Mouse (Mus musculus) liver, embryonic 13.5 days (tissue): ENCODE results near the gene Otop3. TPM values are rescaled to one million over a fixed set of nuclear protein-coding genes. Genes with fewer than 3 reads are reported as not detected.
A peak's percentile ranks its signal among the peaks of the same experiment; 100 is the strongest.

Source experiments
- ATAC-seq: fragments of 200-750 bp; cut with Nextera tagmentation; 2 replicates; pipeline ENCODE4 v1.8.0; 2017; ENCODE audit warnings: low read depth, mild to moderate bottlenecking, moderate number of reproducible peaks, moderate library complexity
- DNase-seq: peaks from one replicate; pipeline ENCODE4 v3.0.0; 2022
- H3K27ac ChIP-seq: fragments of 300-500 bp; sonication (generic); 2 replicates; pipeline ENCODE4 v1.5.1; 2015; ENCODE audit warnings: moderate library complexity, mild to moderate bottlenecking, inconsistent platforms
- H3K27me3 ChIP-seq: fragments of 300-500 bp; sonication (generic); 2 replicates; pipeline ENCODE4 v1.6.1; 2015; ENCODE audit warnings: mild to moderate bottlenecking, inconsistent platforms
- H3K36me3 ChIP-seq: fragments of 300-500 bp; sonication (generic); 2 replicates; pipeline ENCODE4 v1.6.1; 2015; ENCODE audit warnings: mild to moderate bottlenecking, inconsistent platforms
- H3K4me1 ChIP-seq: fragments of 300-500 bp; sonication (generic); replicated peaks from 2 replicates; pipeline ENCODE4 v1.6.1; 2015; ENCODE audit warnings: inconsistent platforms
- H3K4me2 ChIP-seq: fragments of 300-500 bp; sonication (generic); 2 replicates; pipeline ENCODE4 v1.6.1; 2015; ENCODE audit warnings: inconsistent platforms, mild to moderate bottlenecking, moderate library complexity
- H3K4me3 ChIP-seq: fragments of 300-500 bp; sonication (generic); replicated peaks from 2 replicates; pipeline ENCODE4 v1.5.1; 2015; ENCODE audit warnings: mild to moderate bottlenecking, inconsistent platforms
- H3K9ac ChIP-seq: fragments of 300-500 bp; sonication (generic); 2 replicates; pipeline ENCODE4 v1.6.1; 2015; ENCODE audit warnings: mild to moderate bottlenecking, inconsistent platforms
- H3K9me3 ChIP-seq: fragments of 300-500 bp; sonication (generic); replicated peaks from 2 replicates; pipeline ENCODE4 v1.6.1; 2016; ENCODE audit warnings: inconsistent platforms
- WGBS: fragments of 180-500 bp; shearing (Covaris S2); methylation state at CpG from one replicate; pipeline ENCODE4 v1.1.7; 2015; ENCODE audit not compliant: insufficient replicate concordance; 5-methylcytosine and 5-hydroxymethylcytosine counted together
- polyA plus RNA-seq: library from polyadenylated mRNA; unstranded; fragments of >200 nt; fragmentation: Nextera tagmentation; extraction: Ambion mirVana; gene quantifications from 2 replicates; pipeline ENCODE4 v1.2.1, GENCODE M21; 2015

Otop3 gene
- polyA plus RNA-seq, 1 experiment from 2014 or later: not detected

GRCm38 (mm10) chr11:115296471-115297210, 37.9 kb upstream of the Otop3 start:
- H3K4me2 ChIP-seq: peak overlapping the region; percentile 56
- DNase-seq: no peak
- peak overlapping the region; percentile 48 for H3K4me3 ChIP-seq
- H3K4me1 ChIP-seq: peaks cover 19% of the 10 kb centered on the region; the same call in 1 of the 2 replicates
- peak overlapping the region; percentile 39 for H3K27ac ChIP-seq
- peaks cover 38% of the 10 kb centered on the region for H3K27me3 ChIP-seq
- H3K9ac ChIP-seq: peak overlapping the region; percentile 58
- no peak for ATAC-seq
- peaks cover 4% of the 10 kb centered on the region; the same call in 1 of the 2 replicates for H3K36me3 ChIP-seq
- 51% methylated on average over 21 of the region's 21 CpGs for WGBS
- no peaks in the 10 kb centered on the region for H3K9me3 ChIP-seq

GRCm38 (mm10) chr11:115297214-115297826, 37.2 kb upstream of the Otop3 start, which contains the start of gene Fads6:
TSS of gene Fads6 (minus strand) at chr11:115297663.
- ATAC-seq (peak; percentile 64), DNase-seq (peak; percentile 22)
- Histone ChIP-seq H3K4me2 (peak within 1 kb of the TSS; percentile 56), H3K36me3 (peaks cover 4% of the 10 kb centered on the region; the same call in 1 of the 2 replicates), H3K9me3 (no peaks in the 10 kb centered on the region), H3K4me1 (peaks cover 13% of the 10 kb centered on the region; the same call in 1 of the 2 replicates), H3K4me3 (peak within 1 kb of the TSS; percentile 48), H3K27ac (peak within 1 kb of the TSS; percentile 39), H3K9ac (peak within 1 kb of the TSS; percentile 58), H3K27me3 (peaks cover 38% of the 10 kb centered on the region)
- 1% methylated on average over 44 of the region's 44 CpGs for WGBS

- 50% methylated on average over 8 of the region's 8 CpGs for WGBS
- peaks cover 38% of the 10 kb centered on the region for H3K27me3 ChIP-seq
- no peak overlapping the region for H3K4me3 ChIP-seq
- no peak overlapping the region for H3K27ac ChIP-seq
- ATAC-seq (no peak), DNase-seq (no peak)
- no peaks in the 10 kb centered on the region for H3K9me3 ChIP-seq
- no peak overlapping the region for H3K9ac ChIP-seq
- peaks cover 4% of the 10 kb centered on the region; the same call in 1 of the 2 replicates for H3K36me3 ChIP-seq
- no peak overlapping the region for H3K4me2 ChIP-seq
- peaks cover 11% of the 10 kb centered on the region; the same call in 1 of the 2 replicates for H3K4me1 ChIP-seq
These were observed 36.4 kb upstream of the Otop3 start for GRCm38 (mm10) chr11:115298160-115298559.

- ATAC-seq: no peak
- no peak overlapping the region for H3K9ac ChIP-seq
- WGBS: 72% methylated on average over 4 of the region's 4 CpGs
These were observed 33.8 kb upstream of the Otop3 start for GRCm38 (mm10) chr11:115300745-115301144.

GRCm38 (mm10) chr11:115301351-115301750, 33.2 kb upstream of the Otop3 start:
- DNase-seq (no peak), ATAC-seq (no peak)
- H3K4me2 ChIP-seq: no peak overlapping the region
- H3K4me1 ChIP-seq: peaks cover 9% of the 10 kb centered on the region; the same call in 1 of the 2 replicates
- H3K27me3 ChIP-seq: peaks cover 36% of the 10 kb centered on the region
- no peak overlapping the region for H3K4me3 ChIP-seq
- H3K27ac ChIP-seq: no peak overlapping the region
- no peak overlapping the region for H3K9ac ChIP-seq
- WGBS: 64% methylated on average over 2 of the region's 2 CpGs
- H3K9me3 ChIP-seq: no peaks in the 10 kb centered on the region
- H3K36me3 ChIP-seq: no peaks in the 10 kb centered on the region

More at GRCm38 (mm10) chr11:115300745-115301144, 33.8 kb upstream of the Otop3 start:
- Histone ChIP-seq H3K27ac (no peak overlapping the region), H3K4me2 (no peak overlapping the region), H3K36me3 (no peaks in the 10 kb centered on the region), H3K27me3 (peaks cover 42% of the 10 kb centered on the region), H3K4me3 (no peak overlapping the region), H3K4me1 (peaks cover 6% of the 10 kb centered on the region; the same call in 1 of the 2 replicates), H3K9me3 (no peaks in the 10 kb centered on the region)
- DNase-seq: no peak

GRCm38 (mm10) chr11:115303167-115303566, 31.4 kb upstream of the Otop3 start:
- DNase-seq (no peak), ATAC-seq (no peak)
- H3K9ac ChIP-seq: no peak overlapping the region
- no peaks in the 10 kb centered on the region for H3K36me3 ChIP-seq
- H3K27me3 ChIP-seq: peaks cover 25% of the 10 kb centered on the region
- WGBS: 52% methylated on average over 8 of the region's 8 CpGs
- H3K4me1 ChIP-seq: 0 out of 2 replicates have a peak, but pooled peaks cover 3% of the 10 kb centered on the region
- H3K4me2 ChIP-seq: no peak overlapping the region
- no peak overlapping the region for H3K27ac ChIP-seq
- no peaks in the 10 kb centered on the region for H3K9me3 ChIP-seq
- H3K4me3 ChIP-seq: no peak overlapping the region

GRCm38 (mm10) chr11:115306863-115307262, 27.7 kb upstream of the Otop3 start, which contains the start of gene Otop2:
TSS of gene Otop2 (plus strand) at chr11:115307163.
- no peaks in the 10 kb centered on the region for H3K9me3 ChIP-seq
- H3K36me3 ChIP-seq: no peaks in the 10 kb centered on the region
- no peak within 1 kb of the TSS for H3K4me3 ChIP-seq
- WGBS: 33% methylated on average over 8 of the region's 8 CpGs
- no peak within 1 kb of the TSS for H3K27ac ChIP-seq
- H3K9ac ChIP-seq: no peak within 1 kb of the TSS
- H3K4me2 ChIP-seq: no peak within 1 kb of the TSS
- H3K27me3 ChIP-seq: peaks cover 17% of the 10 kb centered on the region
- DNase-seq: no peak
- ATAC-seq: no peak
- H3K4me1 ChIP-seq: 0 out of 2 replicates have a peak, but pooled peaks cover 3% of the 10 kb centered on the region

GRCm38 (mm10) chr11:115308781-115309180, 25.8 kb upstream of the Otop3 start:
- Histone ChIP-seq H3K27ac (no peak overlapping the region), H3K4me2 (no peak overlapping the region), H3K27me3 (peaks cover 28% of the 10 kb centered on the region), H3K4me3 (no peak overlapping the region), H3K9me3 (no peaks in the 10 kb centered on the region), H3K9ac (no peak overlapping the region), H3K4me1 (0 out of 2 replicates have a peak, but pooled peaks cover 3% of the 10 kb centered on the region), H3K36me3 (no peaks in the 10 kb centered on the region)
- WGBS: 45% methylated on average over 1 of the region's 1 CpGs
- ATAC-seq (no peak), DNase-seq (no peak)

- DNase-seq (no peak), ATAC-seq (no peak)
- Histone ChIP-seq H3K36me3 (no peaks in the 10 kb centered on the region), H3K4me3 (no peak overlapping the region), H3K27ac (no peak overlapping the region), H3K27me3 (peaks cover 64% of the 10 kb centered on the region), H3K4me1 (no peaks in the 10 kb centered on the region), H3K9me3 (no peaks in the 10 kb centered on the region), H3K9ac (no peak overlapping the region), H3K4me2 (no peak overlapping the region)
- 37% methylated on average over 2 of the region's 2 CpGs for WGBS
These were observed 20.3 kb upstream of the Otop3 start for GRCm38 (mm10) chr11:115314249-115314648.

- Histone ChIP-seq H3K27ac (no peak overlapping the region), H3K36me3 (no peaks in the 10 kb centered on the region), H3K4me3 (no peak overlapping the region), H3K9me3 (no peaks in the 10 kb centered on the region), H3K9ac (no peak overlapping the region), H3K4me2 (no peak overlapping the region), H3K4me1 (peaks cover 9% of the 10 kb centered on the region; the same call in 1 of the 2 replicates), H3K27me3 (peaks cover 91% of the 10 kb centered on the region)
- 48% methylated on average over 7 of the region's 7 CpGs for WGBS
- ATAC-seq: no peak
- no peak for DNase-seq
These were observed 17.3 kb upstream of the Otop3 start for GRCm38 (mm10) chr11:115317204-115317603.

GRCm38 (mm10) chr11:115318245-115319027, 16.1 kb upstream of the Otop3 start:
- Histone ChIP-seq H3K4me2 (no peak overlapping the region), H3K4me1 (peaks cover 9% of the 10 kb centered on the region; the same call in 1 of the 2 replicates), H3K27ac (no peak overlapping the region), H3K27me3 (peaks cover 95% of the 10 kb centered on the region), H3K36me3 (no peaks in the 10 kb centered on the region), H3K9me3 (no peaks in the 10 kb centered on the region), H3K4me3 (no peak overlapping the region), H3K9ac (no peak overlapping the region)
- ATAC-seq: no peak
- 6% methylated on average over 63 of the region's 63 CpGs for WGBS
- DNase-seq: no peak
